Mouse (Mus musculus) megakaryocyte, embryonic 14.5 days (primary cell): ENCODE results near the gene Cnr2.

Experiments
- FLI1 ChIP-seq: IDR thresholded peaks from 2 replicates; pipeline ENCODE4 v1.6.1; 2012; ENCODE audit warnings: low read length, inconsistent platforms, mixed read lengths
- GATA1 ChIP-seq: IDR thresholded peaks from 3 replicates; pipeline ENCODE4 v1.6.1; 2012; ENCODE audit warnings: mixed read lengths, low read length, inconsistent platforms, borderline replicate concordance

GRCm38 (mm10) chr4:135879021-135879420, 16.2 kb upstream of the Cnr2 start:
- TF ChIP-seq GATA1 (no peak), FLI1 (no peak)
